13 mouse cellular contexts compared by ENCODE assay signal in genomic region chr2:115468471-115468909, GRCm38 (mm10).
DNase-seq lines count a peak whose midpoint lies in the region; ATAC-seq and TF ChIP-seq lines count a peak whose summit lies in the region.
"Had no signal": no experiment of that assay in that cellular context is flagged by ENCODE, and none has a peak within 500 bp of the region (broad histone marks: within the 10 kb centered on the region; RNA-seq: fewer than 3 reads in every experiment).

No protein-coding gene starts in this region.

- H3K4me1 ChIP-seq in kidney, embryonic 14.5 days (ENCODE audit: control insufficient read depth, insufficient read depth, low read length): no peaks in the 10 kb centered on the region
- H3K4me1 ChIP-seq in lung, embryonic 16.5 days (replicated peaks; ENCODE audit: control insufficient read depth, insufficient read depth, low read length): no peaks in the 10 kb centered on the region
- 0 out of 2 replicates have a peak, but pooled peaks cover 2% of the 10 kb centered on the region for H3K4me1 ChIP-seq in embryonic fibroblast, embryonic 13.5 days (ENCODE audit: control insufficient read depth, insufficient read depth, low read length)
- H3K4me1 ChIP-seq in stomach, embryonic 16.5 days (ENCODE audit: control insufficient read depth, insufficient read depth, low read length): no peaks in the 10 kb centered on the region; the same call in 1 of the 2 replicates
- H3K4me1 ChIP-seq: hindbrain, embryonic 15.5 days; liver, embryonic 13.5 days had no signal

- no peak for DNase-seq in kidney, postnatal 25 days
- DNase-seq in lung, postnatal 10 days: no peak
- no peak for DNase-seq in adrenal gland, adult (ENCODE audit: inconsistent age in 2 of 2, low spot score in 1 of 2)
- DNase-seq: cerebellum, adult 18-20 months; gastrocnemius, postnatal 10 days; heart, postnatal 14 days; liver, embryonic 13.5 days had no signal

- peak overlapping the region; percentile 2; the same call in 1 of the 2 replicates for H3K27ac ChIP-seq in kidney, embryonic 14.5 days (ENCODE audit: low read depth, low read length)
- H3K27ac ChIP-seq in lung, embryonic 16.5 days (ENCODE audit: low read length): no peak overlapping the region
- H3K27ac ChIP-seq in embryonic fibroblast, embryonic 13.5 days (ENCODE audit: insufficient read depth, low read length): peak overlapping the region; percentile 41
- H3K27ac ChIP-seq in stomach, embryonic 16.5 days (ENCODE audit: low read length): peak overlapping the region; percentile 66; the same call in 1 of the 2 replicates
- H3K27ac ChIP-seq: hindbrain, embryonic 15.5 days; liver, embryonic 13.5 days had no signal

- no peak overlapping the region for H3K4me2 ChIP-seq in kidney, embryonic 14.5 days (replicated peaks; ENCODE audit: low read depth, low read length)
- H3K4me2 ChIP-seq in lung, embryonic 16.5 days (ENCODE audit: low read depth, low read length): peak overlapping the region; percentile 1; the same call in 1 of the 2 replicates
- H3K4me2 ChIP-seq in stomach, embryonic 16.5 days (ENCODE audit: low read depth, low read length): peak overlapping the region; percentile 10
- H3K4me2 ChIP-seq: hindbrain, embryonic 15.5 days; liver, embryonic 13.5 days had no signal

- no peaks in the 10 kb centered on the region for H3K27me3 ChIP-seq in kidney, embryonic 14.5 days (ENCODE audit: control insufficient read depth, insufficient read depth, low read length)
- no peaks in the 10 kb centered on the region for H3K27me3 ChIP-seq in lung, embryonic 16.5 days (ENCODE audit: control insufficient read depth, insufficient read depth, low read depth, low read length)
- no peaks in the 10 kb centered on the region for H3K27me3 ChIP-seq in stomach, embryonic 16.5 days (ENCODE audit: control insufficient read depth, insufficient read depth, low read length)
- H3K27me3 ChIP-seq: hindbrain, embryonic 15.5 days; liver, embryonic 13.5 days had no signal

- WGBS in kidney, embryonic 14.5 days: 49% methylated on average over 7 of the region's 7 CpGs
- WGBS in lung, embryonic 16.5 days: 58% methylated on average over 7 of the region's 7 CpGs
- 39% methylated on average over 7 of the region's 7 CpGs for WGBS in stomach, embryonic 16.5 days

- no peak overlapping the region for H3K9ac ChIP-seq in kidney, embryonic 14.5 days (ENCODE audit: low read depth, low read length)
- H3K9ac ChIP-seq in lung, embryonic 16.5 days (ENCODE audit: low read length): no peak overlapping the region
- H3K9ac ChIP-seq in stomach, embryonic 16.5 days (ENCODE audit: low read length): no peak overlapping the region
- H3K9ac ChIP-seq: hindbrain, embryonic 15.5 days; liver, embryonic 13.5 days had no signal

- no peaks in the 10 kb centered on the region for H3K36me3 ChIP-seq in kidney, embryonic 14.5 days (ENCODE audit: control insufficient read depth, insufficient read depth, low read length)
- no peaks in the 10 kb centered on the region for H3K36me3 ChIP-seq in lung, embryonic 16.5 days (ENCODE audit: control insufficient read depth, insufficient read depth, low read length)
- H3K36me3 ChIP-seq in stomach, embryonic 16.5 days (ENCODE audit: control insufficient read depth, insufficient read depth, low read length): no peaks in the 10 kb centered on the region
- H3K36me3 ChIP-seq: hindbrain, embryonic 15.5 days; liver, embryonic 13.5 days had no signal

- TF ChIP-seq POLR2A in embryonic fibroblast, embryonic 13.5 days (IDR thresholded peaks at IDR 0.05; ENCODE audit: low read depth, low read length): no peak

- H3K4me3 ChIP-seq in kidney, embryonic 14.5 days (ENCODE audit: low read length): no peak overlapping the region
- no peak overlapping the region for H3K4me3 ChIP-seq in lung, embryonic 16.5 days (ENCODE audit: low read length)
- H3K4me3 ChIP-seq in embryonic fibroblast, embryonic 13.5 days (ENCODE audit: insufficient read depth, low read length): no peak overlapping the region
- no peak overlapping the region for H3K4me3 ChIP-seq in stomach, embryonic 16.5 days (replicated peaks; ENCODE audit: low read length)
- H3K4me3 ChIP-seq: hindbrain, embryonic 15.5 days; liver, embryonic 13.5 days; myocyte had no signal

- ATAC-seq in kidney, embryonic 14.5 days (ENCODE audit: low FRiP score, low TSS enrichment): no peak
- ATAC-seq in lung, embryonic 16.5 days (ENCODE audit: low read depth): no peak
- no peak for ATAC-seq in stomach, embryonic 16.5 days (ENCODE audit: insufficient read depth, low FRiP score)

- no peaks in the 10 kb centered on the region; the same call in 1 of the 2 replicates for H3K9me3 ChIP-seq in kidney, embryonic 14.5 days (ENCODE audit: control insufficient read depth, low read length)
- H3K9me3 ChIP-seq in lung, embryonic 16.5 days (ENCODE audit: control insufficient read depth, low read length): no peaks in the 10 kb centered on the region
- no peaks in the 10 kb centered on the region for H3K9me3 ChIP-seq in stomach, embryonic 16.5 days (replicated peaks; ENCODE audit: control insufficient read depth, low read length)
- H3K9me3 ChIP-seq: hindbrain, embryonic 15.5 days; liver, embryonic 13.5 days had no signal

- TF ChIP-seq CTCF in embryonic fibroblast, embryonic 13.5 days (IDR thresholded peaks at IDR 0.05; ENCODE audit: borderline replicate concordance, insufficient read depth, low read length): no peak
